Mouse (Mus musculus): ENCODE data around the gene Cnot8.

DNA sequence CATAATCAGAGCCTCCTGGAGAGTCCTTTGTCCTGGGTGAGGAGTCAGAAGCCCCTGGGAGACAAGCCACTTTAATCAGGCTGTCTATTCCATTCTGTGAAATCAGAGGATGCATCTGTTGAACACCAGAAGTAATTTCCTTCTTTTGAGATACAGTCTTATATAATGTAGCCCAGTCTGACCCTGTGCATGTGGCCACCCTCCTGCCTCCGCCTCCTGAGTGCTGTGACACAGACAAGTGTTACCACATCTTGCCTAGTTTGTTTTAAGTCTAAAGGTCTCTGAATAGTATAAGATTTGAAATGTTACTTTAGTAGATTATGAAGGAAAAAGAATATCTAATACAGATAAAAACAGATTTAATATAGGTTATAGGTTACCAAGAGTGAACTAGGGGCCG, 3.9 kb upstream of the Cnot8 start:
- TF ChIP-seq CTCF (IDR thresholded peaks at IDR 0.05; ENCODE audit: borderline replicate concordance, insufficient read depth, low read length) (no peak), POLR2A (IDR thresholded peaks at IDR 0.05; ENCODE audit: low read depth, low read length) (no peak)
